Mouse (Mus musculus) forebrain, postnatal 0 days (tissue): ENCODE measurements around the gene Nkx3-2. TPM values are rescaled to one million over a fixed set of nuclear protein-coding genes. Genes with fewer than 3 reads are reported as not detected.

Experiments used
- ATAC-seq: fragments of 200-750 bp; cut with Nextera tagmentation; 2 replicates; pipeline ENCODE4 v1.8.0; 2017; ENCODE audit warnings: mild to moderate bottlenecking, moderate library complexity
- DNase-seq: peaks from one replicate; pipeline ENCODE4 v3.0.0-alpha.2; 2015
- H3K27ac ChIP-seq: fragments of 300-500 bp; sonication (generic); 2 replicates; pipeline ENCODE4 v1.5.1; 2014; ENCODE audit warnings: low read depth, mild to moderate bottlenecking, antibody characterized with exemption, low read length, moderate library complexity, mixed read lengths
- H3K27me3 ChIP-seq: fragments of 300-500 bp; sonication (generic); 2 replicates; pipeline ENCODE4 v1.6.1; 2014; ENCODE audit warnings: mild to moderate bottlenecking, low read length, mixed read lengths; ENCODE audit not compliant: insufficient read depth
- H3K36me3 ChIP-seq: fragments of 300-500 bp; sonication (generic); 2 replicates; pipeline ENCODE4 v1.6.1; 2014; ENCODE audit warnings: mild to moderate bottlenecking, moderate library complexity; ENCODE audit not compliant: insufficient read depth
- H3K4me1 ChIP-seq: fragments of 300-500 bp; sonication (generic); 2 replicates; pipeline ENCODE4 v1.6.1; 2014; ENCODE audit warnings: antibody characterized with exemption; ENCODE audit not compliant: insufficient read depth
- H3K4me2 ChIP-seq: fragments of 300-500 bp; sonication (generic); 2 replicates; pipeline ENCODE4 v1.6.1; 2014; ENCODE audit warnings: low read depth, mild to moderate bottlenecking, moderate library complexity
- H3K4me3 ChIP-seq: fragments of 300-500 bp; sonication (generic); 2 replicates; pipeline ENCODE4 v1.5.1; 2014; ENCODE audit warnings: low read depth, low read length, mixed read lengths
- H3K9ac ChIP-seq: fragments of 300-500 bp; sonication (generic); 2 replicates; pipeline ENCODE4 v1.6.1; 2014; ENCODE audit warnings: mild to moderate bottlenecking
- H3K9me3 ChIP-seq: fragments of 300-500 bp; sonication (generic); 2 replicates; pipeline ENCODE4 v1.6.1; 2016; ENCODE audit warnings: low read length
- CTCF ChIP-seq: sonication (generic); IDR thresholded peaks from 2 replicates; pipeline ENCODE4 v1.5.1; 2016; ENCODE audit warnings: antibody characterized with exemption, control low read depth, low read depth
- WGBS: fragments of 180-500 bp; shearing (Covaris S2); extraction: QIAGEN DNeasy Blood & Tissue Kit; methylation state at CpG from one replicate; pipeline ENCODE4 v1.1.7; 2014; 5-methylcytosine and 5-hydroxymethylcytosine counted together
- polyA plus RNA-seq: library from polyadenylated mRNA; unstranded; fragments of >200 nt; fragmentation: Nextera tagmentation; extraction: Ambion mirVana; gene quantifications from 2 replicates; pipeline ENCODE4 v1.2.1, GENCODE M21; 2015
- total RNA-seq: library from RNA; depleted of rRNA; stranded (reverse); fragments of >200 nt; gene quantifications from 2 replicates; pipeline ENCODE4 v1.2.3, GENCODE M21; 2014

Gene Nkx3-2
- total and polyA plus RNA-seq, 2 experiments from 2014 or later = not detected

DNA sequence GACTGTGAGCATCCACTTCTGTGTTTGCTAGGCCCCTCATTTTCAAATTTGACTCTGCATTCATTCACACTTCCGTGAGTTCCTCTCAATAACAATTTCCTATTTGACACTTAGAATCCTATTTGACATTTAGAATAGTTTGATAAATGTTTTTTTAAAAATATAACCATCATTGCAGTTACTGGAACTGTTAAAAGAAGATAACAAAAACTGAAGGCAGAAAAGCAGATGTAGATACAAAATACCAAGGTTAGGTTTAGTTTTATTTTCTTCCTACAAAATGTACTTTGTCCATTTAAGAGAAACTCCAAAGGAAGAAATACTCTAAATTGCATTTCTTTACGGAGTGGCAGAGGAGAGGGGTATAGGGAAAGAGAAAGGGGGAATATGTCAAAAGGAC is 37.3 kb upstream of the Nkx3-2 start:
- Histone ChIP-seq H3K36me3 (peaks cover 41% of the 10 kb centered on the region), H3K9ac (no peak overlapping the region), H3K4me2 (no peak overlapping the region), H3K4me1 (no peaks in the 10 kb centered on the region), H3K27me3 (no peaks in the 10 kb centered on the region), H3K4me3 (no peak overlapping the region), H3K27ac (no peak overlapping the region), H3K9me3 (no peaks in the 10 kb centered on the region)
- 97% methylated on average over 2 of the region's 2 CpGs for WGBS
- no peak for TF ChIP-seq CTCF
- DNase-seq = no peak
- no peak for ATAC-seq

DNA sequence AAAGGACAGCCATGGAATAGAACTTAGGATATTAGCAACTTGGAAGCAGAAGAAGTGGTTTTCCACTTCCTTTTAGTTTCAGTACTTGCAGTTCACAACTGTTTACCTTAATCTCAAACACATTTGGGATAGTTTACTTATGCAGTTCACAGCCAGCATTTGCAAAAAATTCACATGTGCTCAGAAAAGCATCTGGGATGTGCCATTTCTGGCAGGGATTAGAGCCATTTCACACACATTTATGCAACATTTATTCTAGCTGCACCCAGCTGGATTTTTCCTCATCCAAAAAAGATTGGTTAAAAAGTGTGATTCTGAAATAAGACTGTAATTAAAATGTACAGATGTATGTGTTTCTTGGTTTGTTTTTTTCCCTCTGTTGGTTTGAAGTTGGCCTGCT is 30.1 kb upstream of the Nkx3-2 start:
- no peak overlapping the region for H3K4me3 ChIP-seq
- H3K4me2 ChIP-seq = no peak overlapping the region
- H3K9ac ChIP-seq = no peak overlapping the region
- ATAC-seq (no peak; the same call in 1 of the 2 replicates), DNase-seq (peak; percentile 11)
- no peaks in the 10 kb centered on the region for H3K9me3 ChIP-seq
- no peak for TF ChIP-seq CTCF
- no peaks in the 10 kb centered on the region for H3K27me3 ChIP-seq
- H3K27ac ChIP-seq = no peak overlapping the region
- H3K4me1 ChIP-seq = no peaks in the 10 kb centered on the region
- H3K36me3 ChIP-seq = peaks cover 62% of the 10 kb centered on the region

DNA sequence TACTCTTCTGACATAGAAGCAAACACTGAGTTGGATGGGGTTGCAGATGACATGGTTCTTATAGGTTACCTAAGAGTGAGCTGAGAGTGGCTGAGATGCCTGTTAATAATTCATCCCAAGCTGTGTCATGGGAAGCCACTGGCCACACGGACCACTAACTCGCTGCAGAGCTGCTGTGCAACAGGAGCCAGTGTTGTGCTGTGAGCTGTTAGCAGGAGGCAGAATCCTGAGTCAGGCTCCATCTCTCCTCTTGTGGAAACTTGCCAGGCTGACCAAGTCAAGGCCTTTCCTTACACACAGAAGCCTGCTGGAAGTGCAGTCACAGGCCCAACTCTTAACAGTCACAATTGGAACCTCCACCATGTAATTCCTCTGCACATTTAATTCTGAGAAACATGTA is 26.2 kb upstream of the Nkx3-2 start:
- no peaks in the 10 kb centered on the region for H3K27me3 ChIP-seq
- no peak overlapping the region for H3K4me2 ChIP-seq
- DNase-seq = no peak
- no peaks in the 10 kb centered on the region for H3K9me3 ChIP-seq
- WGBS = 97% methylated on average over 2 of the region's 2 CpGs
- H3K4me1 ChIP-seq = no peaks in the 10 kb centered on the region
- H3K9ac ChIP-seq = no peak overlapping the region
- peaks cover 72% of the 10 kb centered on the region for H3K36me3 ChIP-seq
- ATAC-seq = no peak
- TF ChIP-seq CTCF = no peak
- H3K4me3 ChIP-seq = no peak overlapping the region
- no peak overlapping the region for H3K27ac ChIP-seq

DNA sequence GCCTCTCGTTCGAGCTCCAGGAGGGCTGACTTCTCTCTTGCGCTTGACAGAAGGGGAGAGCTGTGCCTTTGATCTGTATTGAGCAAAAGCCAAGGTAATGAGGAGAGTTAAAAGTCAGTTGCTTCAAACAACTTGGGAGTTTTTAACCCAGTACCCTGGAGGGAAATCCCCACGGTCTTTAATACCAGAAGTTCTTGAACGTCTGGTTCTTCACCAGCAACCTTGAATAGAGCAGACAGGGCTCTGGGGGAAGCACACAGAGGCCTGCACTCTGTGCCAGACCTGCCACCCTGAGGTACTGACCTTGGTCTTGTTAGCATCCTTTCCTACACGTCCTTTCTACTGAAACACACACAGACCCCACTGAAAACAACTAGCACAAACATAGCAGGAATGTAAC is 24.6 kb upstream of the Nkx3-2 start:
- no peak overlapping the region for H3K4me3 ChIP-seq
- no peak overlapping the region for H3K4me2 ChIP-seq
- peaks cover 61% of the 10 kb centered on the region for H3K36me3 ChIP-seq
- H3K9ac ChIP-seq = no peak overlapping the region
- no peaks in the 10 kb centered on the region for H3K27me3 ChIP-seq
- ATAC-seq (no peak), DNase-seq (no peak)
- no peak for TF ChIP-seq CTCF
- WGBS = 70% methylated on average over 6 of the region's 6 CpGs
- H3K4me1 ChIP-seq = no peaks in the 10 kb centered on the region
- H3K9me3 ChIP-seq = no peaks in the 10 kb centered on the region
- no peak overlapping the region for H3K27ac ChIP-seq

DNA sequence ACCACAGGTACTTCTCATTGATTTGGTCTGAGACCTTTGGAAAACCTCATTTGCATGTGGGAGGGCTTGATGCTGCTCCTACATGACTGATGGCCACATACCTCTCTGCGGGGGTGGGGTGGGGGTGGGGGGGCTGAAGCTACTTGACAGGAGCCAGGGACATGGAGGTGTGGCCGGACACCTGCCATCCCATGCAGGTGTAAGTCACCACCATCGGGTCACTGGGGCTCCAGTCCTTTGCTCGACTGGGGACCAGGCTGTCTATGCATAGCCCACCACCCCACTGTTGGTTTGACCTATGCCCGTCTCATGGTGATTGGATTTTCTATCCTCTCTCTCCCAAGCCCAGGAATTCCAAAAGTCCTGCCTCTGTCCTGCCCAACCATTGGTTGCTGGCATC is 17.6 kb upstream of the Nkx3-2 start:
- no peaks in the 10 kb centered on the region for H3K27me3 ChIP-seq
- no peak overlapping the region for H3K4me2 ChIP-seq
- H3K9ac ChIP-seq = no peak overlapping the region
- WGBS = 90% methylated on average over 5 of the region's 5 CpGs
- H3K36me3 ChIP-seq = peaks cover 16% of the 10 kb centered on the region
- no peak overlapping the region for H3K4me3 ChIP-seq
- H3K27ac ChIP-seq = no peak overlapping the region
- DNase-seq (no peak), ATAC-seq (no peak)
- TF ChIP-seq CTCF = no peak
- no peaks in the 10 kb centered on the region for H3K9me3 ChIP-seq
- H3K4me1 ChIP-seq = no peaks in the 10 kb centered on the region

DNA sequence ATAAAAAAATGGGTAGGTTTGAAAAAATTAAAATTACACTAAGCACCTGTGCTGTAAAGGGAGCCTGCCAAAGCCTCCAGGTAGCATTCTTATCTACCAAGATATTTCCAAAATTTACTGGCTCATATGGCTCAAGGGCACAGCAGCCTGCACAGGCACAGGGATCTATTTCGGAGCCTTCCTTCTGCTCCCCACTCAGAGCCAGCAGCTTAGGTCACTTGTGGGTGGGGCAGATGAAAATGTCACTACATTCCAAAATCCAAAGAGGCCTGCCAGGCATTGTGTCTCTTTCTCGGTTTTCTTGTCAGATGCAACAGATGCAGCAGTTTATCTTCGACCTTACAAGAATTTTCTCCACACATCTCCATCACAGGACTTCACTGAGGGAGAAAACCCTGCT is 15.7 kb upstream of the Nkx3-2 start:
- TF ChIP-seq CTCF = no peak
- Histone ChIP-seq H3K4me2 (no peak overlapping the region), H3K27ac (no peak overlapping the region), H3K9ac (no peak overlapping the region), H3K27me3 (no peaks in the 10 kb centered on the region), H3K4me3 (no peak overlapping the region), H3K4me1 (no peaks in the 10 kb centered on the region), H3K36me3 (no peaks in the 10 kb centered on the region), H3K9me3 (no peaks in the 10 kb centered on the region)
- ATAC-seq (no peak), DNase-seq (no peak)
- WGBS = 83% methylated on average over 3 of the region's 3 CpGs

DNA sequence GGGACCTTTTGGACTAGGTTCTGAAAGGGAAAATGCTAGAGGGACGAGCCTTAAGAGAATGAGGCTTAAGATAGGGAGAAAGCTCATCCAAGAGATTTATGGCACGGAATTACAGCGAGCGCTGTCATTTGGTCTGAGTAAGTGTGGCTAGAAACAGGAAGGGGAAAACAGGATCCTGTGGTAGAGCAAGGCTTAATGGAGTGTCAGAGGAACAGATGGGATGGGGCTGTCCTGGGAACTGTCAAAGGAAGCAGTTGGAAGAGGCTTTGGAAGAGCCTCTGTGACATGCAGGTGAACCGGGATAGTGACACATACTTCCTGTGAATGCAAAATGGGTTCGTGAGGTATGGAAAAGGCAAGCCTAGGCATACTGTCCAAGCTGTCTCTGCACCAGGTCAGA is 11.4 kb upstream of the Nkx3-2 start:
- no peak overlapping the region for H3K9ac ChIP-seq
- ATAC-seq = no peak
- no peak for TF ChIP-seq CTCF
- H3K4me3 ChIP-seq = no peak overlapping the region
- no peaks in the 10 kb centered on the region for H3K9me3 ChIP-seq
- H3K4me2 ChIP-seq = no peak overlapping the region
- no peaks in the 10 kb centered on the region for H3K27me3 ChIP-seq
- H3K36me3 ChIP-seq = no peaks in the 10 kb centered on the region
- no peak overlapping the region for H3K27ac ChIP-seq
- no peak for DNase-seq
- no peaks in the 10 kb centered on the region for H3K4me1 ChIP-seq
- 74% methylated on average over 6 of the region's 6 CpGs for WGBS

DNA sequence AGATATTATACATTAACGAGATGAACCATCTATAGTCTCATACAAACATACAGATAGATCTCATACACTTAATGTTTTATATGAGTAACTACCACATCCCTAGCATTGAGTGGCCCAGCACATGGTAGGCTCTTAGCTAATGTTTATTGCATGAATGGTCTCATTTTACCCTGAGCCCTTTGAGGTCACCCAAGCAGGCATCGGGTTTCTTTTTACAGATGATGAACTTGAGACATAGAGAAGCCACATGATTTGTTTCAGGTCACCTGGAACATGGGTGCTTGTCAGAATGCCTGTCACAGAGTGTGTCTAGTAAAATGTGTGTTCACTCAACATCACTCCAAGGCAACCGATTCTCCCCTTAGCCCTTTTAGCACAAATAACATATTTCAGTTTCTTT is 11.0 kb upstream of the Nkx3-2 start:
- Histone ChIP-seq H3K27ac (no peak overlapping the region), H3K4me2 (no peak overlapping the region), H3K9ac (no peak overlapping the region), H3K4me3 (no peak overlapping the region), H3K36me3 (no peaks in the 10 kb centered on the region), H3K4me1 (no peaks in the 10 kb centered on the region), H3K27me3 (no peaks in the 10 kb centered on the region; the same call in 1 of the 2 replicates), H3K9me3 (no peaks in the 10 kb centered on the region)
- DNase-seq (no peak), ATAC-seq (no peak)
- no peak for TF ChIP-seq CTCF
- 82% methylated on average over 3 of the region's 3 CpGs for WGBS
